Mouse (Mus musculus): Measurements from ENCODE around the gene Cfap57.
A peak's percentile ranks its signal among the peaks of the same experiment; 100 is the strongest.

Cfap57 gene

DNA sequence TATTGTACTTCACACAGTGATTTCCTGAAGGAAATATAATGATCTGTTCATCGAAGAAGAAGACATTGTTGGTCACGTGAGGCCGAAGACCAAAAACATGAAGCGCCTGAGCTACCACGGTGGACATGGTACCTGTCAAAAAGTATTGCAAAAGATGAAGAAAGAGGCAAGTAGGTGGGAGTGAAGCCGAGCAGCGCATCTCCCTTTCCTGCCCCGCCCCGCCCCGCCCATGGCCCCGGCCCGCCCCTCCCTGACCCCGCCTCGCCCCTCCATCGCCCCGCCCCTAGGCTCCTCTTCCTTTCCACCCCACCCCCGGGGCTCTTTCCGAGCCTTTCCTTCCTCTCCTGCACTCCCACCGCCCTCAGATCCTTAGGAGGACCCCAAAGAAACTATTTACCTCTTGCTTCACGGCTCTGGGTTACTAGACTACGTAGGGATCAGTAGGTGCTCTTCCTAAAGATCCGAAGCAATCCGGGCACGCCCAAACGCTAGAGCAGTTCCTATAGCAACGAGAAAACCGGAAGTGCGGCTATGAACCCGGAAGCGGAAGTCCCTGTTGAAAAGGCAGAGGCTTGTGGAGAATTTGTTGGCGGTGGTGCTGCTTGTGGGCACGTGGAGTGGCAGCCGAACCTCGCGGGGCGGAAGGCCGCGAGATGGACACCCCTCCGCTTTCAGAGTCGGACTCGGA is at the start of gene Cfap57, which contains the start of gene Ebna1bp2:
Gene Cfap57, minus strand, starts transcription at position 499 of the 688 bp plus-strand sequence.
Gene Ebna1bp2, plus strand, starts transcription at position 521 of the 688 bp plus-strand sequence.
- peak; percentile 91 for DNase-seq (ENCODE audit: low spot score)

- no peak for DNase-seq (ENCODE audit: low spot score)
Observed at GRCm38 (mm10) chr4:118658652-118659051, 38.1 kb upstream of the Cfap57 start, which contains the start of gene Olfr62. Olfr62 (plus strand) TSS chr4:118658952.

GRCm38 (mm10) chr4:118645234-118645633 is 24.7 kb upstream of the Cfap57 start:
- no peak for DNase-seq (ENCODE audit: low spot score)

DNA sequence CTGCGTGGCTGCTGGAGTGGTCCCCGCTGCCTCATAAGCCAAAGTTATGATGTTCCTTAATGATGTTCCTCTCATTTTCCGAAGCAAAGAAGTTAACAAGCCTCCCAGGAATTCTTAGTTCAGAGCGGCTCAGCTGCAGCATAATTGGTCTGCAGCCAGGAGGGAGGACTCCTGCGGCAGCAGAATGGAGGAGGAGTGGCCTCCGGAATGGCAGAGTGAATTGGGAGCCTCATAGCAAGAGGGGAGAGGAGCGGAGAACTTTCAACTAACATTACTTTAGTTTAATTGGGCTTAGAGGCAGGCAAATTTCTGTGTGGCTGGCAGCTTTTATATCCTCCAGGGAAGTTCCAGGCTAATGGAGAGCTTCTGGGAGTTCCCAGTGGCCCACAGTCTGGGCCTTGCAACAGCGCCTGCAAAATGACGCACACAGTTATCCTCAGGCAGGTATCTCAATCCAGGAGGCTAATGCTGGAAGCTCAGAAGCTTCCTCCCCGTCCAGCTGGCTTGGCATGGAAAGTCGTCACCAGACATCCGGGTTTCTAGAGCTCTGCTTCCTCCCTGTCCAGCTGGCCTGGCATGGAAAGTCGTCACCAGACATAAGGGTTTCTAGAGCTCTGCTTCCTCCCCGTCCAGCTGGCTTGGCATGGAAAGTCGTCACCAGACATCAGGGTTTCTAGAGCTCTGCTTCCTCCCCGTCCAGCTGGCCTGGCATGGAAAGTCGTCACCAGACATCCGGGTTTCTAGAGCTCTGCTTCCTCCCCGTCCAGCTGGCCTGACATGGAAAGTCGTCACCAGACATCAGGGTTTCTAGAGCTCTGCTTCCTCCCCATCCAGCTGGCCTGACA is 22.0 kb upstream of the Cfap57 start:
- DNase-seq (ENCODE audit: low spot score), result no peak

DNA sequence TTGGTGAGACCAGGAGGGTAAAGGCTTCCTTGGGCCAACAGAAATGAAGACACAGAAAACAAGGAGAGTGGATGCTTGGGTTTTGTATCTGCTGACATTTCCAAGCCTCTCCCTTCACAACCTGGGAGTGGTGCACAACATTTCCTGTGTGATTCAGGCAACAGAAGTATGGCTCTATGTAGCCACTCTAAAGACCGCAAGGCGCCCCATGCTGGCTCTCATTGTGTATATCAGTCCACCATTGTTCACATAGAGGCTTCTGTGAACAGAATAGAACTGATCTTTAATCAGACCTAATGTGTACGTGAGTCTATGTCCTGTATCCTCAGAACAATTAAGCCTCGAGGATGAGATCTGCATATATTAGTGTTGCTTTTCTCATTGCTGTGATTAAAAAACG is 9.7 kb upstream of the Cfap57 start:
- DNase-seq (ENCODE audit: low spot score), result no peak

DNA sequence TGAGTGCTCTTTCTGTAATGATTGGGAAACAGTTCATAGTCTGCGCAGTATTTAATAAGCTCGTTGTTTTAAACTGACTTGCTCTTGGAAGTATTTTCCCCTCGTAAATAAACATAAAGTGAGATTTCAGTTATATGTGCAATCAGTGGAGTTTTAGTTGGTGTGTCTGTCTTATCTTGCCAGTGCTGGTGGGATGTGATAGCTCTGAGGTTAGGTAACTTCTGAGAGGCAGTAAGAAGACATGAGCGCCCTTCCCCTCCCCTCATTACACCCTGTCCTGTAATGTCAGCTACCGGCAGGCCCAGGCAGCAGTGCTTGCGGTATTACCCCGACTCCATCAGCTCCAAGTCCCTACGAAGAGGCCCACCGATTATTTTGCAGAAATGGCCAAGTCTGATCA is 1.2 kb upstream of the Cfap57 start:
- DNase-seq (ENCODE audit: low spot score), result no peak

DNA sequence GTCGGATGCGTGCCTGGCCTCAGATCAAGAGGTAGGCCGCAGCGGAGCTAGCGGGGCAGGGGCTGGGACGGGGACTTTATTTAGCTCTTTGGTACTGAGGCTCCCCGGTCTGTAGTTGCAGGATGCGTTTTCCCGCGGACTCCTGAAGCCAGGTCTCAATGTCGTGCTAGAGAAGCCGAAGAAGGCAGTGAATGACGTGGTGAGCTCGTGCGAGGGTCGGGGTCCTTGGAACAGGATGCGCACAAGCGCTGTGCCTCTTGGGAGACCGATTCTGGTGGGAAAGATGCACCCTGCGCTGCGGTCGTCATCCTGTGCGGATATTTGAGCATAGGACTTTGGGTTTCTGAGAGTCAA is 367 bp upstream of the Cfap57 start:
- no peak for DNase-seq (ENCODE audit: low spot score)

- DNase-seq (ENCODE audit: low spot score), result peak; percentile 7
Observed at GRCm38 (mm10) chr4:118615412-118615811, 5.2 kb downstream of the Cfap57 start.

DNA sequence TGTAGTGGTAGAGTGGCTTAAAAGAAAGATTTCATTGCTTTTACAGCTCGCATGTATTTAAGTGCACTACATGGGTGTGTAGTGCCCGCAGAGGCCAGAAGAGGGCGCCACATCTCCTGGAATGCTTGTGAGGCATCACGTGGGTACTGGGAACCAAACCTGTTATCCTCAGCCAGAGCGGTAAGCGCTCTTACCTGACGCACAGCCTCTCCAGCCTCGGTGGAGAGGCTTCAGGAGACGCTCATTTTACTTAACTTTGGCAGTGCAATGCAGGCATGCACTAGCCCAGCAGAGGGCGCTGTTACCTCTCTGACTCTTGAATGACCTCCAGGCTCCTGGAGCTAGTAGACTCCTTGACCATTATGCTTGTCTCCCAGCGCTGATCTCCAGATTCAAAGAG is 8.0 kb downstream of the Cfap57 start:
- DNase-seq (ENCODE audit: low spot score), result no peak

DNA sequence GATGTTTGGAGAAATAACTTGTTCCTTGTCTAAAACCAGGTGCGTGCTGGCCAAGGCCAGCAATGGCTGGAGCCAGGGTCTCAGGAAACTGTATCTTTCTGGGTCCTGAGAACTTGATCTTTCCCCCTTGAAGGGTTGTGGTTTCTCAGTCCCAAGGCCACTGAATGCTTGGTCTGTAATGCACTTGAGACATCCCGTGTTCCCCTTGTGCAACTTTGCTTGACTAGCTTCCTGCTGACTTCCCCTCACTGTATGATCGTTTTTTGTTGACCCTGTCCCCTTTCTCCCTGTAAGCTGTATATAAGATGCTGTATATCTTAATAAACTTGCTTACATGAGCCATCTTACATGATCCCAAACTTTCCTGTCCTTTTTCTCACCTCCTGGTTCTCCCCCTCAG is 10.7 kb downstream of the Cfap57 start:
- no peak for DNase-seq (ENCODE audit: low spot score)

GRCm38 (mm10) chr4:118604065-118604464 is 16.5 kb downstream of the Cfap57 start:
- DNase-seq (ENCODE audit: low spot score), result no peak

GRCm38 (mm10) chr4:118589733-118590130 is 30.8 kb downstream of the Cfap57 start:
- no peak for DNase-seq (ENCODE audit: low spot score)

GRCm38 (mm10) chr4:118589053-118589732 is 31.4 kb downstream of the Cfap57 start:
- DNase-seq (ENCODE audit: low spot score), result no peak

DNA sequence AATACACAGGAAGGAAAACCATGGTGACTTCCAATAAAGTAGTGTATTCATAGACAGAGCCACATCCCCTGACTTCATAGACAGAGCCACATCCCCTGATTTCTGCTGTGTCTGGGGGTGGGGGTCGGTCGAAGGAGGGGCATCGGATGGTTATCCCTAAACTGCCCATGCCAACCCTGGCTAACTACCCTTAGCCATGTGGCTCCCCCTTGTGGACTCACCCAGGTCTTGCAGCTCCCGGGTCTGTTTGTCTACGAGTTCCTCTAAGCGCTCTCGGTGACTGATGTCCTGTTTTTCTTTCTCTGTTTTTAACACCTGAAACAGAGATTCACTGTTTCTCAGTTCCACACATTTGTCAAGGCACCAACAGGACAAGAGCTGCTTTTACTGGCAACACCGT is 37.9 kb downstream of the Cfap57 start:
- DNase-seq (ENCODE audit: low spot score), result no peak

- DNase-seq (ENCODE audit: low spot score), result no peak
Observed at GRCm38 (mm10) chr4:118581508-118581907, 39.1 kb downstream of the Cfap57 start.

DNA sequence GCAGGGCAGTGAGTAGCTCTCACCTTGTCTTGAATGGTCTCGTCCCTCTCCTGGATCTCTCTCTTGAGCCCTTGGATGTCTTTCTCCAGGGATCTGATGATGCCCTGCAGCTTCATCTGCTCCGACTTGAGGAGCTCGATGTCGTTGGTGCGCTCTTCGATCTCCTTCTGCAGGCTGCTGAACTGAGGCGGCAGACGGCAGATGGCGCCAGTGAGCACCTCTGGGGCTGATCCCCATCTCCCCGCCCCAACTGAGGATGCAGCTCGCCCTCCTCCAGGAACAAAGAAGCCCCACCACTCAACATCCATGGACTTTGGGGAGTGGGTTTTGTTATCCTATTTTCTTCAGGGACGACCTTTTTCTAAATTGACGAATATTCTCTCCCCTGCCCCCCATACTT is 41.3 kb downstream of the Cfap57 start:
- no peak for DNase-seq (ENCODE audit: low spot score)

GRCm38 (mm10) chr4:118576097-118576496 is 44.5 kb downstream of the Cfap57 start:
- peak; percentile 79 for DNase-seq (ENCODE audit: low spot score)

GRCm38 (mm10) chr4:118571441-118571840 is 49.1 kb downstream of the Cfap57 start:
- no peak for DNase-seq (ENCODE audit: low spot score)

GRCm38 (mm10) chr4:118569320-118569719 is 51.3 kb downstream of the Cfap57 start:
- no peak for DNase-seq (ENCODE audit: low spot score)

GRCm38 (mm10) chr4:118568709-118569108 is 51.9 kb downstream of the Cfap57 start:
- DNase-seq (ENCODE audit: low spot score), result no peak

DNA sequence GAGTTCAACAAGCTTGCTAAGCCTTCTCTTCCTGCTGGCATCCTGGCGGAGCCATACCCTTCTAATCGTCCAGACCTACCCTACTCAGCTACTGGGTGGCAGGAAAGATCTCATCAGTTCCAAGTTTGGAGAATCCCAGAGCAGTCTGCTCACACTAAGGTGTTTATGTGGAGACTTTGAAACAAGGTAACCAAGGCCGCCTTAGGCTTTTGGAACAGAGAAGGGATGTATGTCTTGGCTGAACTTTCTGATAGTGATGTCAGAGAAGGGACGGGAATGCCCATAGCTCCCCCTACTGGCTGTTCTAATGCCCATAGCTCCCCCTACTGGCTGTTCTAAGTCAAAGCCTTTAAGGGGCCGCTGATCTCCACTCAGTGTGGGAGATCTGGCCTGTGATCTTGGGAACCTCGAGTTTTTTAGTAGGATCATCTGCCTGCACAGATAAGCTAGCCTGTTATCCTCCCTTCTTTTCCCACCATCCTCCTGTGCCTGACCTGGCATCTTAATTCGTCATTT is 54.4 kb downstream of the Cfap57 start:
- DNase-seq (ENCODE audit: low spot score), result peak; percentile 45

GRCm38 (mm10) chr4:118564926-118565279 is 55.7 kb downstream of the Cfap57 start:
- no peak for DNase-seq (ENCODE audit: low spot score)
